In the genomic region with DNA sequence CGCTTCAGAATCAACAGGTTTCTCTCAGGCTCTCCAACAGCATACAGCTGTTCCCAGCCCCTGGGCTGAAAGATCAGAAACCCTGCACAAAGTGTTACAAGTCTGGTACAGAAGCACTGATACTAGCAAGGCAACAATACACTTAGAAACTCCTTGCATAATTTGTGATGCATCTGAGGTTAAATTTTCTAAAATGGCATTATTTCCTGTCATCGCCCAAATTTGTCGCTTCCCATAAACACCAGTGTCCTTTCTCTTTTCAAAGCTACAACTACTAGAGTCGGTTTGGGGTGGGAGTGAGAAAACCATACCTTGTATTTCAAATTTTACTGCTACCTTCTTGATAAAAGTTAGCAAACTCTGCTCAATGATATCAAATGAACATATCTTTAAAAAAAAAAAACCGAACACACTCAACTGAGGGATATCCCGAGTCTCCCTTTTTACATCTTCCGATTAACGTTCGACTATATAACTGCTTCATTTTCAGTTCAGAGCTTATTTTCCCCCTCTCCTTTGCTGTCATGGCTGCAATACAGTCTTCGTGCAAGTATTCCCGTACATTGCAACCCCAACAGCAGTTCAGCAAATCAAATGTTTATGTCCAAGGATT, we compare ENCODE assay signal across 7 mouse cellular contexts. TPM values are rescaled to one million over a fixed set of nuclear protein-coding genes. Genes with fewer than 3 reads are reported as not detected.
DNase-seq lines count a peak whose midpoint lies in the region; ATAC-seq and TF ChIP-seq lines count a peak whose summit lies in the region.

No protein-coding gene starts in this region.

- peaks cover 18% of the 10 kb centered on the region for H3K36me3 ChIP-seq in neural tube, embryonic 11.5 days (ENCODE audit: control insufficient read depth, insufficient read depth, low read length)
- peaks cover 42% of the 10 kb centered on the region for H3K36me3 ChIP-seq in limb, embryonic 14.5 days (ENCODE audit: control insufficient read depth, insufficient read depth, low read length)

- peak overlapping the region; percentile 98 for H3K4me3 ChIP-seq in neural tube, embryonic 11.5 days (ENCODE audit: low read depth, low read length)
- H3K4me3 ChIP-seq in embryonic fibroblast, embryonic 13.5 days (ENCODE audit: insufficient read depth, low read length), result peak overlapping the region; percentile 91
- H3K4me3 ChIP-seq in limb, embryonic 14.5 days (replicated peaks; ENCODE audit: low read length), result peak overlapping the region; percentile 93

- H3K4me2 ChIP-seq in neural tube, embryonic 11.5 days (ENCODE audit: low read depth), result peak overlapping the region; percentile 78
- peak overlapping the region; percentile 80 for H3K4me2 ChIP-seq in limb, embryonic 14.5 days (replicated peaks; ENCODE audit: low read depth, low read length, severe bottlenecking)

- TF ChIP-seq CTCF in embryonic fibroblast, embryonic 13.5 days (IDR thresholded peaks at IDR 0.05; ENCODE audit: borderline replicate concordance, insufficient read depth, low read length), result no peak

- WGBS in neural tube, embryonic 11.5 days, result 7% methylated on average over 11 of the region's 11 CpGs
- WGBS in limb, embryonic 14.5 days, result 7% methylated on average over 11 of the region's 11 CpGs

- no peaks in the 10 kb centered on the region for H3K27me3 ChIP-seq in neural tube, embryonic 11.5 days (ENCODE audit: control insufficient read depth, insufficient read depth, low read length)
- H3K27me3 ChIP-seq in limb, embryonic 14.5 days (ENCODE audit: control insufficient read depth, insufficient read depth, low read length), result no peaks in the 10 kb centered on the region

- no peaks in the 10 kb centered on the region for H3K9me3 ChIP-seq in neural tube, embryonic 11.5 days (ENCODE audit: control insufficient read depth, low read length)
- no peaks in the 10 kb centered on the region for H3K9me3 ChIP-seq in limb, embryonic 14.5 days (ENCODE audit: control insufficient read depth, low read length)

- peaks cover 12% of the 10 kb centered on the region; the same call in 1 of the 2 replicates for H3K4me1 ChIP-seq in neural tube, embryonic 11.5 days (ENCODE audit: control insufficient read depth, insufficient read depth, low read length)
- H3K4me1 ChIP-seq in embryonic fibroblast, embryonic 13.5 days (ENCODE audit: control insufficient read depth, insufficient read depth, low read length), result no peaks in the 10 kb centered on the region
- peaks cover 8% of the 10 kb centered on the region for H3K4me1 ChIP-seq in limb, embryonic 14.5 days (ENCODE audit: control insufficient read depth, insufficient read depth, low read length)

- no peak for DNase-seq in neural tube, embryonic 11.5 days (ENCODE audit: low spot score)
- DNase-seq in neural tube, embryonic 10.5 days (ENCODE audit: extremely low spot score, low spot score), result no peak
- DNase-seq in limb, embryonic 14.5 days (ENCODE audit: low spot score), result no peak
- peak; percentile 41 for DNase-seq in testis, postnatal 10 days (ENCODE audit: low spot score)
- DNase-seq in left cerebral cortex, adult 8-10 months (ENCODE audit: low spot score in 2 of 2), result no peak
- no peak for DNase-seq in left cerebral cortex, postnatal 36 days (ENCODE audit: low spot score in 2 of 2)

- ATAC-seq in neural tube, embryonic 11.5 days (ENCODE audit: insufficient read depth, low FRiP score, low TSS enrichment), result no peak
- ATAC-seq in limb, embryonic 14.5 days (ENCODE audit: low FRiP score, low read depth), result no peak

- no peak; the same call in 1 of the 2 replicates for TF ChIP-seq POLR2A in embryonic fibroblast, embryonic 13.5 days (IDR thresholded peaks at IDR 0.05; ENCODE audit: low read depth, low read length)
- no peak for TF ChIP-seq POLR2A in limb, embryonic 14.5 days (IDR thresholded peaks at IDR 0.05; ENCODE audit: borderline replicate concordance, extremely low read depth, insufficient read depth, insufficient read length)

- peak overlapping the region; percentile 100 for H3K27ac ChIP-seq in neural tube, embryonic 11.5 days (ENCODE audit: low read depth, low read length)
- H3K27ac ChIP-seq in embryonic fibroblast, embryonic 13.5 days (ENCODE audit: insufficient read depth, low read length), result 0 out of 2 replicates have a peak overlapping the region, but pooled peaks have one; percentile 87
- peak overlapping the region; percentile 100 for H3K27ac ChIP-seq in limb, embryonic 14.5 days (replicated peaks; ENCODE audit: low read depth, low read length)

- peak overlapping the region; percentile 98 for H3K9ac ChIP-seq in neural tube, embryonic 11.5 days (ENCODE audit: low read length)
- peak overlapping the region; percentile 95 for H3K9ac ChIP-seq in limb, embryonic 14.5 days (ENCODE audit: low read depth, low read length, severe bottlenecking)

- intact Hi-C loops in left cerebral cortex, postnatal 36 days (cut with DNase I), result loop anchor here (5.0 kb wide), 1 partner anchor 67 kb away; the partner anchor contains the start of genes Gga3 and Mrps7

RNA-seq across cellular contexts. Expression of gene Sumo2, which starts 1.2 kb away (rescaled TPM):
- polyA plus RNA-seq in neural tube, embryonic 11.5 days (2014; fragmentation: Nextera tagmentation; extraction: Ambion mirVana), result 1,294 and 1,337 TPM in 2 replicates
- polyA plus RNA-seq in embryonic fibroblast, embryonic 13.5 days (2011; ENCODE audit: insufficient read length, low read depth, missing spikeins), result 408 and 505 TPM in 2 replicates
- 543 and 563 TPM in 2 replicates for polyA plus RNA-seq in limb, embryonic 14.5 days (2012; rRNA removed)
- 942 and 968 TPM in 2 replicates for polyA plus RNA-seq in limb, embryonic 14.5 days (2014; fragmentation: Nextera tagmentation; extraction: Ambion mirVana)
- total RNA-seq in left cerebral cortex, adult 8-10 months (2022), result 100 to 1,000 TPM; 262 to 316 (median 290) TPM
- total RNA-seq in left cerebral cortex, postnatal 36 days (2021), result 100 to 1,000 TPM; 291 to 294 TPM

RNA-seq across cellular contexts. Expression of gene Jpt1, which starts 20.7 kb away (rescaled TPM):
- 870 and 877 TPM in 2 replicates for polyA plus RNA-seq in neural tube, embryonic 11.5 days (2014; fragmentation: Nextera tagmentation; extraction: Ambion mirVana)
- 141 and 164 TPM in 2 replicates for polyA plus RNA-seq in embryonic fibroblast, embryonic 13.5 days (2011; ENCODE audit: insufficient read length, low read depth, missing spikeins)
- polyA plus RNA-seq in limb, embryonic 14.5 days (2012; rRNA removed), result 411 and 458 TPM in 2 replicates
- 541 and 547 TPM in 2 replicates for polyA plus RNA-seq in limb, embryonic 14.5 days (2014; fragmentation: Nextera tagmentation; extraction: Ambion mirVana)
- 100 to 1,000 TPM; 125 to 152 (median 137) TPM for total RNA-seq in left cerebral cortex, adult 8-10 months (2022)
- 100 to 1,000 TPM; 143 to 159 TPM for total RNA-seq in left cerebral cortex, postnatal 36 days (2021)

RNA-seq across cellular contexts. Expression of gene Nup85, which starts 29.4 kb away (rescaled TPM):
- 174 and 187 TPM in 2 replicates for polyA plus RNA-seq in neural tube, embryonic 11.5 days (2014; fragmentation: Nextera tagmentation; extraction: Ambion mirVana)
- polyA plus RNA-seq in embryonic fibroblast, embryonic 13.5 days (2011; ENCODE audit: insufficient read length, low read depth, missing spikeins), result 68.0 and 81.1 TPM in 2 replicates
- 184 and 187 TPM in 2 replicates for polyA plus RNA-seq in limb, embryonic 14.5 days (2012; rRNA removed)
- 144 and 148 TPM in 2 replicates for polyA plus RNA-seq in limb, embryonic 14.5 days (2014; fragmentation: Nextera tagmentation; extraction: Ambion mirVana)
- total RNA-seq in left cerebral cortex, adult 8-10 months (2022), result 10 to 100 TPM; 43.9 to 49.4 (median 46.0) TPM
- total RNA-seq in left cerebral cortex, postnatal 36 days (2021), result 10 to 100 TPM; 41.6 to 49.9 TPM

RNA-seq across cellular contexts. Expression of gene Nt5c, which starts 43.2 kb away (rescaled TPM):
- 76.0 and 77.0 TPM in 2 replicates for polyA plus RNA-seq in neural tube, embryonic 11.5 days (2014; fragmentation: Nextera tagmentation; extraction: Ambion mirVana)
- 54.2 and 76.2 TPM in 2 replicates for polyA plus RNA-seq in embryonic fibroblast, embryonic 13.5 days (2011; ENCODE audit: insufficient read length, low read depth, missing spikeins)
- 51.8 and 55.4 TPM in 2 replicates for polyA plus RNA-seq in limb, embryonic 14.5 days (2012; rRNA removed)
- 70.6 and 76.6 TPM in 2 replicates for polyA plus RNA-seq in limb, embryonic 14.5 days (2014; fragmentation: Nextera tagmentation; extraction: Ambion mirVana)
- 10 to 100 TPM; 58.4 to 66.1 (median 61.0) TPM for total RNA-seq in left cerebral cortex, adult 8-10 months (2022)
- 10 to 100 TPM; 61.0 to 69.8 TPM for total RNA-seq in left cerebral cortex, postnatal 36 days (2021)

RNA-seq across cellular contexts. Expression of gene Armc7, which starts 59.4 kb away (rescaled TPM):
- 7.8 and 8.3 TPM in 2 replicates for polyA plus RNA-seq in neural tube, embryonic 11.5 days (2014; fragmentation: Nextera tagmentation; extraction: Ambion mirVana)
- 7.1 and 8.2 TPM in 2 replicates for polyA plus RNA-seq in embryonic fibroblast, embryonic 13.5 days (2011; ENCODE audit: insufficient read length, low read depth, missing spikeins)
- 7.5 and 9.7 TPM in 2 replicates for polyA plus RNA-seq in limb, embryonic 14.5 days (2012; rRNA removed)
- 8.4 and 8.5 TPM in 2 replicates for polyA plus RNA-seq in limb, embryonic 14.5 days (2014; fragmentation: Nextera tagmentation; extraction: Ambion mirVana)
- total RNA-seq in left cerebral cortex, adult 8-10 months (2022), result 10 to 100 TPM; 11.6 to 15.1 (median 13.4) TPM
- total RNA-seq in left cerebral cortex, postnatal 36 days (2021), result 10 to 100 TPM; 13.0 to 13.5 TPM
